Mouse (Mus musculus) gastrocnemius, adult 18-20 months (tissue): ENCODE measurements around the gene Unc13d. TPM values are rescaled to one million over a fixed set of nuclear protein-coding genes. Genes with fewer than 3 reads are reported as not detected.
"Not testable (repeated sequence)": the region's sequence is repeated elsewhere in the genome, so short reads cannot be mapped to it uniquely, and the experiment has no call there.

Experiments used
- DNase-seq: peaks from one replicate; pipeline ENCODE4 v3.0.0; 2021; ENCODE audit warnings: low spot score
- total RNA-seq, 2 experiments: library from RNA; stranded (reverse); gene quantifications; 2 replicates each; pipeline ENCODE4 v1.2.3; 2021

Unc13d gene
- total RNA-seq, 2 experiments from 2014 or later, result 0.23 to 0.88 TPM

DNA sequence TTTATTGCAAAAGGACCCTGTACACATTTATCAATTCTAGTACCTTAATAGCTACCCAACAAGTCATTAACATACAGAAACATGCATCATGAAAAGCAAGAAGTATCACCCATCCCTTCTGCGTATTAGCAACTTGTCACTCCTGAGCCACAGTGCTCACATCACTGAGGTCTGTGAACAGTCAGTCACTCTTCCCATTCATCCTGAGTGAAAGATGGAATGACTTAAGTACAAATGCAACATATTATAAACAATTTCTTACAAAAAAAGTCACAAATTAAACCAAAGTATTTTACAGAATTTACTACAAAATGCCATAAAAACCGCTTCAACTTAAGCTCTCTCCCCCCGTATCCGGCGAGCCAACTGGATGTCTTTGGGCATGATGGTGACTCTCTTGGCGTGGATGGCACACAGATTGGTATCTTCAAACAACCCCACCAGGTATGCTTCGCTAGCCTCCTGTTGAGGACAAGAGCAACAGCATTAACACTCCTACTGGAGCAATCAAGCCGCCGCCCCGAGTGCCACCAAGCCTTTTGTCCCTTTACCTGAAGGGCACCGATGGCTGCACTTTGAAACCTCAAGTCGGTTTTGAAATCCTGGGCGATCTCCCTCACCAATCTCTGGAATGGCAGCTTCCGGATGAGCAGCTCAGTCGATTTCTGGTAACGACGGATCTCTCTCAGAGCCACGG, 54.5 kb downstream of the Unc13d start:
- not testable (repeated sequence) for DNase-seq

DNA sequence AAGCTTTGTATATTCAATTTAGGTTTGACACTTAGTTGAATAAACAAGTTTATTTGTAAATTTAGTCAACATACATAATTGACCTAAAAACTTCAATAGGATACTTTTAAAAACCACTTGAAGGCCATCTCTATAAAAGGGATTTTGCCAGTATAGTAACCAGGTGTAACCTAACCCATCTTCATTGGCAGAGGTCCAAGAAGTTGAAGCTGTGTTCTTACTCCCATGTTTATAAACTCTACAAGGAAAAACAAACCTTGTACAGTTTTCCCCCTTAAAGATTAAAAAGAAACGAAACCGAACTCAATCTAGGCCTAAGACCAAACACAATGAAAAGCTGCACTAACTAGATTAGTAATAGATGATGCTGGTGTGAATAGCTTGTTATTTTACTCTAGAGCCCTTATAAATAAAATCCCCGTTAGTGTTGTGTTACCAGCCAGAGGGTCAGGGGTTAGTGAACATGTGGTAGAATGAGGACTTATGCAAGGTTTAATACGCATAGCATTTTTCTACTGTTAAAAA, 55.4 kb downstream of the Unc13d start:
- DNase-seq, result no peak

DNA sequence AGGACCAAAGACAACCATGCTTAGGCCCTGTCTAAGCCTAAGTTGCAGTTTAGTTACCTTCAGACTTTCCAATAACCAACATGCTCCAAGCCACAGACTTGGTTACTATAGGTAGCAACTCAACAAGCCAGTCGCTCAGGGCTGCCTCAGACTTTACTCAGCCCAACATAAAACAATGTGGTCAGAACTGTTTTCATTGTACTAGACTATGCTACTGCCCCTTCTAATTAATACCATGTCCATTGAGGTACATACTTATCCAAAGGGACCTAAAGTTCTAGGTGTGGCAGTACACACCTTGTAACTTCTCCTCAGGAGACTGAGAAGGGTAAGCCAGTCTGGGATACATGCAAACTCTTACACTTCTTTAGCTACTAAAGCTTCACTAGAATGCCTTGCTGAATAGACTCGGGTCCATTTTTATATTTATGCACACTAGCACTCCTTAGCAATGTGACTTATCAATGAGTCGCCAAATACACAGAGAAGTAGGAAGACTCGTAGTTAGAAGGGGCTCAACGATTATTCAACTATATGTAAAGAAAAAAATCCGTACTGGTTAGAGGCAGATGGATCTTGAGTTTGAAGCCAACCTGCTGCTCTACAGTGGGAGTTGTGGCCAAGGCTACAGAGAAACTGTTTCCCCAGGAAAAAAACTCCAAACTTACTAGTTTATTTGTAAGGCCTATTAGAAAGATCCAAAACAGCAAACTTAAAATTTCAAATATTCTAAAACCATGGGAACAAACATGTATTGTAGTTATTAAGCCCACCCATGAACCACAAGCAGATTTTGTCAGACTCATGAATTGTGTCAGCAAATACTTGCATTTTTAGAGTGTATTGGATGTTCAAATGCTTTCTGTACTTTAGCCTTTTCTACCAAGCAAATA, 56.2 kb downstream of the Unc13d start:
- no peak for DNase-seq

DNA sequence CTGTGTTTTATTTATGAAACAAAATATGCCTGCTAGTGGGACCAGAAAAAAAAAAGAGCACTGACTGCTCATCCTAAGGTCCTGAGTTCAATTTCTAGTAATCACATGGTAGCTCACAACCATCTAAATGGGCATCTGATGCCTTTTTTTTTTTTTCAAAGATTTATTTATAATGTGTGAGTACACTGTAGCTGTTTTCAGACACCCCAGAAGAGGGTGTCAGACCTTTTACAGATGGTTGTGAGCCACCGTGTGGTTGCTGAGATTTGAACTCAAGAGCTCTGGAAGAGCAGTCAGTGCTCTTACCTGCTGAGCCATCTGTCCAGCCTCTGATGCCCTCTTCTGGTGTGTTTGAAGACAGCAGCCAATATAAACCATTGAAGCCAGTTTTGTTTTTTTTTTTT, 57.2 kb downstream of the Unc13d start:
- DNase-seq, result no peak

DNA sequence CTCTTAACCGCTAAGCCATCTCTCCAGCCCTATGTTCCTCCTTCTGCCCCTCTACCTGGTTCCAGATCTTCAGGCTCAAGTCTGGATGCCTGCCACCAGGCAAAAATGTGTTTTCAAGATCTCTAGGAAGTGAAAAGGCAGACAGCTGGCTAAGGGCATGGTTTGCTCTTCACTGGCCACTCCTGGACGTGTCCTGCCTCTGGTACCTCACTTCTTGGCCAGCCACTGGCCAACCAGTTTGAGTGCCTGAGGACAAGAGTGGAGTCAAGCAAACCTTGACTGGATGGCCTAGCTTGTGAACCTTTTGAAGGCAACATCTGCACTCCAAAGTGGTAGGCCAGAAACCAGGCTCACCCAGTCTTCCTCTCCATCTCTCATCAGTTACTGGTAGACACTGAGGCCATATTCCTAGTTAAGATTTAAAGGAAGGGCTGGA, 57.8 kb downstream of the Unc13d start:
- no peak for DNase-seq

GRCm38 (mm10) chr11:116019360-116019791, 58.4 kb downstream of the Unc13d start:
- no peak for DNase-seq

DNA sequence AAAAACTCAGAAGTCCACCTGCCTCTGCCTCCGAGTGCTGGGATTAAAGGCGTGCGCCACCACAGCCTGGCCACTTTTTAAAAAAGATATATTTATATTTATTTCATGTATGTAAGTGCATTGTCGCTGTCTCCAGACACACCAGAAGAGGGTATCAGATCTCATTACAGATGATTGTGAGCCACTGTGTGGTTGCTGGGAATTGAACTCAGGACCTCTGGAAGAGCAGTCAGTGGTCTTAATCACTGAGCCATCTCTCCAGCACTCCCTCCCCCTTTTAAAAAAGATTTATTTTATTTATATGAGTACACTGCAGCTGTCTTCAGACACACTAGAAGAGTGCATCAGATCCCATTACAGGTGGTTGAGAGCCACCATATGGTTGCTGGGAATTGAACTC, 58.9 kb downstream of the Unc13d start:
- DNase-seq, result not testable (repeated sequence)

GRCm38 (mm10) chr11:116018106-116018505, 59.7 kb downstream of the Unc13d start:
- DNase-seq, result no peak

DNA sequence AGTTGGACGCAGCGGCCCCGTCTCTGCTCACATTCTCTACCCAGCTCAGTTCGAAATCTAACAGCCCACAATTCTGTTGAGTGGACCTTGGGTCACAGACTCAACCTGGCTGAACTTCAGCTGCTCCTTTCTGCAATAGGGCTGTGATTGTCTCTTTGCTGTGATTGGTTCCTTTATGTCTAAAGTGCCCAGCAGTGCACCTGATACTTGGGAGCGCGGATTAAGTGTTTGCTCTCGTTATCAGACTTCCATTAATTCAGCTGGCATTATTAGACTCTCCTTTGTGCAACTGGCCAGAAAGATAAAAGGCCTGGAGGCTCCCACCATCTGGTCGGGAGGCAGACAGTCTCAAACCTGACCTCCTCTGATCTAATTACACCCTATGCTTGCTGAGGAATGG, 62.9 kb downstream of the Unc13d start:
- no peak for DNase-seq

DNA sequence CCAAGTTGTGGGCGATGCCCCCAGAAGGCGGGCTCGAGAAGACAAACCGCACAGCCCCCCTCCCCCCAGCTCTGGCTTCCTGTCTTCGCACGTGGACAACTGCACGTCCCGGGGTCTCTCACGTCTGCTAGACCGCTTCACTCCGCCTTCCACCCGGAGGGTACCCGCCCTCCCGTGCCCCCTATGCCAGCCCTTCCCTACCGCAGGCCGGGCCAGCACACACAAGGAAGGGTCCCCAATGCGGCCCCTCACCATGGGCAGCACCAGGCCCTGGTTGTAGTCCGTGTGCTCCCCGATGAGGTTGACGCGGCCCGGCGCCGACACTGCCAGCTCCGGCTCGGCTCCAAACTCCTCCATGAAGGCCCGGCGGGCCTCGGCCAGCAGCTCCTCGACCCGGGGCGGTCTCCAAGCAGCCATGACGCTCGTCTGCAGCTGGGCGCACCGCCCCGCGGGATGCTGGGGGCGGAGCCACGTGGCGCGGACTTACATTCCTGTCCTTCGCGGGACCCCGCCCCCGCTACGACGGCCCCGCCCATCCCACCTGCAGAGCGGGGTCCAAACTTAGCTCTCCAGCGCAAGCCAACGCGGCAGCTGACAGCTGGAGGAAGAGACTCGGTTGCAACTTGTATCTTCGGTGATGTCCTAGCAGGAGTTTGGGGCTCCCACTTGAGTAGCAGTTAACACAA, 65.4 kb downstream of the Unc13d start, which contains the start of gene Galk1:
Gene Galk1 (minus strand): TSS at position 458 of the 686 bp plus-strand sequence.
- peak; percentile 79 for DNase-seq

Other genes with a start within 250 kb of the Unc13d start
- gene Myo15b, start 219.6 kb downstream of the Unc13d start, total RNA-seq, result not detected
- gene Smim5, start 178.0 kb downstream of the Unc13d start, total RNA-seq, result 1 to 10 TPM in 1 of 2 experiments, under 1 TPM in 1; 0.38 to 1.1 TPM
- not detected for gene Smim6, start 165.9 kb downstream of the Unc13d start, total RNA-seq
- 10 to 100 TPM in 1 of 2 experiments, 1 to 10 TPM in 1; 9.2 to 10.1 TPM for gene Sap30bp, start 144.7 kb downstream of the Unc13d start, total RNA-seq
- 1 to 10 TPM; 6.5 to 7.2 TPM for gene Recql5, start 144.5 kb downstream of the Unc13d start, total RNA-seq
- 1 to 10 TPM; 3.5 to 5.3 TPM for gene Itgb4, start 103.3 kb downstream of the Unc13d start, total RNA-seq
- 1 to 10 TPM; 2.6 to 3.2 TPM for gene Galk1, start 65.2 kb downstream of the Unc13d start, total RNA-seq
- gene H3f3b, start 50.0 kb downstream of the Unc13d start, total RNA-seq, result 10 to 100 TPM; 49.1 to 71.3 TPM
- gene Unk, start 47.6 kb downstream of the Unc13d start, total RNA-seq, result 1 to 10 TPM; 5.1 to 7.5 TPM
- gene Wbp2, start 9.0 kb upstream of the Unc13d start, total RNA-seq, result 10 to 100 TPM; 91.4 to 92.8 TPM
- gene Trim47, start 49.2 kb upstream of the Unc13d start, total RNA-seq, result 1 to 10 TPM; 8.1 to 9.6 TPM
- 1 to 10 TPM; 4.2 to 4.6 TPM for gene Trim65, start 53.2 kb upstream of the Unc13d start, total RNA-seq
- 10 to 100 TPM; 48.4 to 52.9 TPM for gene Mrpl38, start 60.9 kb upstream of the Unc13d start, total RNA-seq
- 10 to 100 TPM in 1 of 2 experiments, 1 to 10 TPM in 1; 8.9 to 11.0 TPM for gene Fbf1, start 90.2 kb upstream of the Unc13d start, total RNA-seq
- gene Ten1, start 120.9 kb upstream of the Unc13d start, total RNA-seq, result 10 to 100 TPM; 16.9 to 20.4 TPM
- gene Acox1, start 121.1 kb upstream of the Unc13d start, total RNA-seq, result 100 to 1,000 TPM in 1 of 2 experiments, 10 to 100 TPM in 1; 99.6 to 109 TPM
- under 1 TPM; 0.02 to 0.07 TPM for gene Evpl, start 160.1 kb upstream of the Unc13d start, total RNA-seq
- 10 to 100 TPM; 82.5 to 88.8 TPM for gene Srp68, start 196.3 kb upstream of the Unc13d start, total RNA-seq
- under 1 TPM in 1 of 2 experiments, not detected in 1; 0.19 TPM for gene Galr2, start 203.0 kb upstream of the Unc13d start, total RNA-seq
- 10 to 100 TPM; 69.0 to 86.7 TPM for gene Exoc7, start 229.3 kb upstream of the Unc13d start, total RNA-seq